Mouse (Mus musculus): ENCODE data around the gene Arhgef19.
A peak's percentile ranks its signal among the peaks of the same experiment; 100 is the strongest.

Gene Arhgef19

DNA sequence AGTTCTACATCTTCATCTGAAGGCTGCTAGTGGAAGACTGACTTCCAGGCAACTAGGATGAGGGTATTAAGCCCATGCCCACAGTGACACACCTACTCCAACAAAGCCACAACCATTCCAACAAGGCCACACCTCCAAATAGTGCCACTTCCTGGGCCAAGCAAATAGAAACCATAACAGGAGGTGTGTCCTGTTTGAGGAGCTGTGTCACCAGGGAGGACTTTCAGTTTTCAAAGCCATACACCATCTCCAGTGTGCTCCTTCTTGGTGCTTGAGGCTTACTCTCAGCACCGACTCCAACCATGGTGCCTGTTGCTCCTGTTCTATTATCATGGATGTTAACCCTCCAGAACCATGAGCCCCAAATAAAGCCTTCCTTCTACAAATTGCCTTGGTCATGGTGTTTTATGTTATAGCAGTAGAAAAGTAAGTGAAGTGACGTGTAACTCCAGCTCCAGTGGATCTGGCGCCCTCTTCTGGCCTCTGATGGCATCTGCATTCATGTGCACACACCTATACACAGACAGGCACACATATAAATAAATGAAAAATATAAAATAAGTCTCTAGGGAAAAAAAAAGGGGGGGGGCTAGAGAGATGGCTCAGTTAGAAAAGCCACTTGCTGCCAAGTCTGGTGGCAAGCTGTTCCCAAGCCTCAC is 26.8 kb downstream of the Arhgef19 start:
- no peak for DNase-seq (ENCODE audit: low read depth, low spot score)

DNA sequence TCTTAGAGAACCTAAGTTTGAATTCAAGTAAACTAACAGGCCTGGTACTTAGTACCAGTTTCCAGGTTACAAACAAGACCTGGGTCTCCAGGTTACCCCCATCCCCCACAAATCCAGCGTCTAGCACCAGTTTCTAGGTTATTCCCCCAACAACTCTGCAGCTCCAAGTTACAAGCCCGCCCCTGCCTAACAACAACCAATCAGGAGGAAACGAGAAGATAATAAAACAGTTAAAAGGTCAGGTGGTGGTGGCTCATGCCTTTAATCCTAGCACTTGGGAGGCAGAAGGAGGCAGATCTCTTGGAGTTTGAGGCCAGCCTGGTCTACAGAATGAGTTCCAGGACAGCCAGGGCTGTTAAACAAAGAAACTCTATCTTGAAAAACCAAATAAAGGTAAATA is 28.0 kb downstream of the Arhgef19 start:
- no peak for DNase-seq (ENCODE audit: low read depth, low spot score)

DNA sequence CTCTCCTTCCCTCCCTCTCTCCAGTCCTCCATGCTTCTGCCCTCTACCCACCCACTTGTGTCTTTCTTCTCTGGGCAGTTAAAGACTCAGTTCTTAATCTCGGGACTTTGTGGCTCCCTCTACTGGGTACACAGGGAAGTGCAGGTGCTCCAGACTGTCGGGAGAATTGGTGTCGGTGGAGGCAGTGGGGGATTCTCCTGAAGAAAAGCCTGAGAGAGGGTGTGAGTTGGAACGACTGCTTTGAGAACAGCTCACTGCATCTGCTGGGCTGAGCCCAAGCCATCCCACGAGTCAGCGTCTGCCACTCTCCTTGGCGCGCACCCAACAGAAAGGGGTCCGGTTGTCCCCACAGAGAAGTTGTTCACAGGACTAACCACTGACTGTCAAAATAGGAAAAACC is 28.5 kb downstream of the Arhgef19 start:
- peak; percentile 55 for DNase-seq (ENCODE audit: low read depth, low spot score)

- DNase-seq (ENCODE audit: low read depth, low spot score), result no peak
Observed at GRCm38 (mm10) chr4:141268350-141268749, 29.1 kb downstream of the Arhgef19 start.

GRCm38 (mm10) chr4:141269080-141269479 is 29.8 kb downstream of the Arhgef19 start:
- no peak for DNase-seq (ENCODE audit: low read depth, low spot score)

- no peak for DNase-seq (ENCODE audit: low read depth, low spot score)
Observed at GRCm38 (mm10) chr4:141270201-141270940, 31.1 kb downstream of the Arhgef19 start.

DNA sequence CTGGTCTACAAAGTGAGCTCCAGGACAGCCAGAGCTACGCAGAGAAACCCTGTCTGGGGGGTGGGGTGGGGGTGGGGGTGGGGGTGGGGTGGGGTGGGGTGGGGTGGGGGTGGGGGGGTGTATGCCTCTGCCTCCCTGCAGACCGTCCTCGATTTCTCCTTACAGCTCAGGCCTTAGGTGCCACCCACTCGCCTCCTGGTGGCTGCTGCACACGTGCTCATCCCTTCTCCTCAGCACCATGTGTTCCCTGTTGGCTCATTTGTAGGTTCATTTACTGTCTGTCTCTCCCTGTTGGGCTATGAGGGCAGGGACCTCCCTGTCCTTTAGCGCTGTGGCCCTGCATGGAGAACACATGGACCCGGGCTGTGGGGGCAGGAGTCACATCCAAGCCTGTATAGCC is 31.9 kb downstream of the Arhgef19 start:
- DNase-seq (ENCODE audit: low read depth, low spot score), result no peak

GRCm38 (mm10) chr4:141271721-141272120 is 32.4 kb downstream of the Arhgef19 start:
- no peak for DNase-seq (ENCODE audit: low read depth, low spot score)

- no peak for DNase-seq (ENCODE audit: low read depth, low spot score)
Observed at GRCm38 (mm10) chr4:141272878-141273277, 33.6 kb downstream of the Arhgef19 start.

DNA sequence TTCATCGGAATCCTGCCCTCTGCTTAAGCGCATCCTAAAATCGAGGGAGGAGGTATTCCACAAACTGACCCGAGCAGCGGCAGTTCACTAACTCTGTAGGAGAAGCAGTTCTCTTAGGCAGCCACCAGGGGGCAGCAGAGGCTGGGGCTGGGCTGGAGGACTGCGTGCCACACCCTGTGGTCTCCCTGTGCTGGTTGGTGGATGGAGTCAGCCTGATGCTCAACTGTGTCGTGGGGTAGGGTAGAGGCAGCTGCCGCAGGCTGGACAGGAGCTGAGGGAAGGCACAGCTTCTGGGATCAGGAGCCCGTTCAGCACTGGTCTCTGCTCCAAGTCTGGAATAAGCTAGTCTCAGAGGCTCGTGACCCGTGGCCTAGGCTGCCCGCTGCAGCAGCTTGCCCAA is 34.0 kb downstream of the Arhgef19 start:
- peak; percentile 83 for DNase-seq (ENCODE audit: low read depth, low spot score)

DNA sequence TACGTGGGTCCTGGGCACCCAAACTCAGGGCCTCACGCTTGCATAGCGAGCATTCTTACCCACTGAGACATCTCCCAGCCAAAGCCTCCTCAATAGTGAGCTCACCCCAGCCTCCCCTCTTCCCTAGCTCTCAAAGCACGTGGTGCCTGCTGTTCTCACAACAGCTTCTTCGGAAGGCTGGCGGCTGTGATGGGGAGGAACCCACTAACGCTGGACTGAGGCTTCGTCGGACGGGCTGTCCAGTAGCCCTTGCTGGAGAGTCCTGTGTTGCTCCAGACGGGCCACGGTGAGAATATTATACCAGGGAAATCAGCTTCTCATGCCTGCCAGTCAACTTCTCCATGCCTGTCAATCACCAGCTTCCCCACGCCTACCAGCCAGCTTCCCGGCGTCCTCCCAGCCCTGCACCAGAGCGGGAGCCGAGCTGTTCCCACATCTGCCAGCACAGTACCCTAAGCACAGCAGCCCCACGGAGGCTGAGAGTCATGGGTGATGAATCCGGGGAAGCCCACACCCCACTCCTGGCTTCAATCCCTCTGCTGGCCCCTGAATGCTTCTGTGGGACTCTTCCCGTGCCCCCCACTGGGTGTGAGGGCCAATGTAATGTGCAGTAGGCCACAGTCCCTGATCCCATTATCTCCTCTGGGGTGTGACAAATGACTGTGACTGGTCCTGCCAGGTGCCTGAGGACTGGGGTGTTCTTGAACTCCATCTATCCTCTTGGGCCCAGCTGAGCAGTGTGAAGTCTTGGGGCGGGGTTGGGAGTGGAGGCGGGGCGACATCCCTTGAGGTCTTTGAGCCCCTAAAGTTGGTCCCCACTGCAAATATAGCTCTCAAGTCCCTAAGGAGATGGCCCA is 35.4 kb downstream of the Arhgef19 start:
- no peak for DNase-seq (ENCODE audit: low read depth, low spot score)

- no peak for DNase-seq (ENCODE audit: low read depth, low spot score)
Observed at GRCm38 (mm10) chr4:141277157-141277556, 37.9 kb downstream of the Arhgef19 start.

GRCm38 (mm10) chr4:141278154-141278553 is 38.9 kb downstream of the Arhgef19 start:
- no peak for DNase-seq (ENCODE audit: low read depth, low spot score)

GRCm38 (mm10) chr4:141279327-141279726 is 40.0 kb downstream of the Arhgef19 start:
- no peak for DNase-seq (ENCODE audit: low read depth, low spot score)

DNA sequence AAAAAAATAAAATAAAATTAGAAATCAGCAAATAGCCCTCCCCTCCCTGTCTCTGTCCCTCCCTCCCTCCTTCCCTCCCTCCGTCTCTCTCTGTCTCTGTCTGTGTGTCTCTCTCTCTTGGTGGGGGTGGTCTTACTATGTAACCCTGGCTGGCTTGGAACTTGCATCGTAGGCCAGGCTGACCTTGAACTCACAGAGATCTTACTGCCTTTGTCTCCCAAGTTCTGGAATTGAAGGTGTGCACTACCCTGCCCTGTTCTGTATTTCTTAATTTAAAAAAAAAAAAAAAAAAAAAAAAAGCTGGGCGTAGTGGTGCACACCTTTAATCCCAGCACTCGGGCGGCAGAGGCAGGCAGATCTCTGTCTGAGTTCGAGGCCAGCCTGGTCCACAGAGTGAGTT is 40.5 kb downstream of the Arhgef19 start:
- DNase-seq (ENCODE audit: low read depth, low spot score), result no peak

- no peak for DNase-seq (ENCODE audit: low read depth, low spot score)
Observed at GRCm38 (mm10) chr4:141280471-141280870, 41.2 kb downstream of the Arhgef19 start.

GRCm38 (mm10) chr4:141281153-141281552 is 41.9 kb downstream of the Arhgef19 start:
- no peak for DNase-seq (ENCODE audit: low read depth, low spot score)

- no peak for DNase-seq (ENCODE audit: low read depth, low spot score)
Observed at GRCm38 (mm10) chr4:141281578-141281977, 42.3 kb downstream of the Arhgef19 start.

- DNase-seq (ENCODE audit: low read depth, low spot score), result no peak
Observed at GRCm38 (mm10) chr4:141282087-141282486, 42.8 kb downstream of the Arhgef19 start.

- no peak for DNase-seq (ENCODE audit: low read depth, low spot score)
Observed at GRCm38 (mm10) chr4:141282623-141283022, 43.3 kb downstream of the Arhgef19 start.

- no peak for DNase-seq (ENCODE audit: low read depth, low spot score)
Observed at GRCm38 (mm10) chr4:141283176-141283878, 44.0 kb downstream of the Arhgef19 start.
